Mouse (Mus musculus): Measurements from ENCODE around the gene B9d2.

The B9d2 gene

GRCm38 (mm10) chr7:25674719-25675300 is 5.8 kb upstream of the B9d2 start, which contains the start of gene Tmem91:
Gene Tmem91 (minus strand): TSS chr7:25675166.
- peak in 1 of 2 experiments; percentile 31 for DNase-seq

GRCm38 (mm10) chr7:25675405-25675804 is 5.2 kb upstream of the B9d2 start:
- DNase-seq = no peak

GRCm38 (mm10) chr7:25676085-25676781 is 4.3 kb upstream of the B9d2 start:
- peak; percentile 93 to 95 for DNase-seq

- no peak for DNase-seq
Measured at GRCm38 (mm10) chr7:25677013-25677412, 3.6 kb upstream of the B9d2 start.

GRCm38 (mm10) chr7:25679971-25680370 is 609 bp upstream of the B9d2 start:
- DNase-seq = no peak

GRCm38 (mm10) chr7:25681341-25682231 is 1.0 kb downstream of the B9d2 start:
- DNase-seq = no peak

GRCm38 (mm10) chr7:25683474-25684180 is 3.0 kb downstream of the B9d2 start:
- DNase-seq = peak; percentile 55 to 64

- no peak for DNase-seq
Measured at GRCm38 (mm10) chr7:25684659-25685058, 4.1 kb downstream of the B9d2 start.

GRCm38 (mm10) chr7:25685926-25686470 is 5.4 kb downstream of the B9d2 start:
- peak in 1 of 2 experiments; percentile 40 for DNase-seq

- peak; percentile 80 to 89 for DNase-seq
Measured at GRCm38 (mm10) chr7:25686680-25687531, 6.3 kb downstream of the B9d2 start, which contains the start of gene Tgfb1. Gene Tgfb1 (plus strand): TSS chr7:25687002.

- peak; percentile 64 to 72 for DNase-seq
Measured at GRCm38 (mm10) chr7:25687811-25688401, 7.3 kb downstream of the B9d2 start.

GRCm38 (mm10) chr7:25688810-25689586 is 8.4 kb downstream of the B9d2 start:
- peak; percentile 77 to 92 for DNase-seq

- DNase-seq = no peak
Measured at GRCm38 (mm10) chr7:25689603-25690021, 9.0 kb downstream of the B9d2 start.

- peak in 1 of 2 experiments; percentile 29 for DNase-seq
Measured at GRCm38 (mm10) chr7:25690051-25690450, 9.5 kb downstream of the B9d2 start.

GRCm38 (mm10) chr7:25694104-25694503 is 13.5 kb downstream of the B9d2 start:
- no peak for DNase-seq

GRCm38 (mm10) chr7:25699851-25700250 is 19.3 kb downstream of the B9d2 start:
- DNase-seq = no peak

GRCm38 (mm10) chr7:25700732-25701131 is 20.2 kb downstream of the B9d2 start:
- DNase-seq = no peak

- no peak for DNase-seq
Measured at GRCm38 (mm10) chr7:25702350-25702749, 21.8 kb downstream of the B9d2 start.

GRCm38 (mm10) chr7:25703793-25704494 is 23.4 kb downstream of the B9d2 start:
- peak; percentile 31 to 69 for DNase-seq
